In the genomic region with DNA sequence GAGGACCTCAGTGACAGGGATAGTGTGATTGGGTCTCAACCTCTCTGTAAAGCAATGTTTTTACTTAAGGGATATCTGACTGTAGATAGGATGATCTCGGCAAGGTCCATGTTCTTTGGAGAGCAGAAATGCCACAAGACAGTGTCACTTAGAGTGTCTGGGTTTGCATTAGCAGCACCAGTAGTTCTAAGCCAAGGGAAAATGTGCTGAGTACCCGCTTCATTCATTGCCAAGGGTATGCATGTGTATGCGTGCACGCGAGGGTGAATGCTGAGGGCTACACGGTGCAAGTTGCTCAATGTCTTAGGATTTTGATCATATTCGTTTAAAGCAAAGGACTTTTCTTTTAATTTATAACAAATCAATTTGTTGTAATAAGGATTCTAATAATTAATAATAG, we compare ENCODE assay signal across 9 mouse cellular contexts.
DNase-seq lines count a peak whose midpoint lies in the region; ATAC-seq and TF ChIP-seq lines count a peak whose summit lies in the region.
"Had no signal": no experiment of that assay in that cellular context is flagged by ENCODE, and none has a peak within 500 bp of the region (broad histone marks: within the 10 kb centered on the region; RNA-seq: fewer than 3 reads in every experiment).

No protein-coding gene starts in this region.

- H3K9ac ChIP-seq in neural tube, embryonic 11.5 days (ENCODE audit: low read length): peak overlapping the region; percentile 30; the same call in 1 of the 2 replicates
- H3K9ac ChIP-seq in liver, embryonic 14.5 days (replicated peaks): no peak overlapping the region

- H3K4me1 ChIP-seq in erythroblast, embryonic 14.5 days (ENCODE audit: control insufficient read depth): peaks cover 49% of the 10 kb centered on the region
- H3K4me1 ChIP-seq in neural tube, embryonic 11.5 days (ENCODE audit: control insufficient read depth, insufficient read depth, low read length): peaks cover 6% of the 10 kb centered on the region
- peaks cover 0 to 9% of the 10 kb centered on the region in 2 experiments; a peak in 2 of 4 replicates for H3K4me1 ChIP-seq in liver, embryonic 14.5 days (replicated peaks; ENCODE audit: control insufficient read depth in 2 of 2, insufficient read depth in 2 of 2, low read length in 1 of 2)

- no peak for DNase-seq in neural tube, embryonic 11.5 days (ENCODE audit: low spot score)
- DNase-seq in neural tube, embryonic 10.5 days (ENCODE audit: extremely low spot score, low spot score): no peak
- no peak for DNase-seq in liver, embryonic 14.5 days (ENCODE audit: low read depth in 3 of 3, low spot score in 3 of 3)
- no peak for DNase-seq in T-cell, adult 2 months (ENCODE audit: low spot score)
- no peak for DNase-seq in ovary, postnatal 10 days (ENCODE audit: low spot score)
- DNase-seq in ovary, postnatal 36 days (ENCODE audit: low spot score): no peak
- DNase-seq: heart, adult 2 months had no signal

- no peak for ATAC-seq in erythroblast, adult 5-6 weeks (replicated peaks; ENCODE audit: low FRiP score, poor library complexity, severe bottlenecking)
- peak; percentile 49 for ATAC-seq in neural tube, embryonic 11.5 days (ENCODE audit: insufficient read depth, low FRiP score, low TSS enrichment)
- ATAC-seq in liver, embryonic 14.5 days (ENCODE audit: insufficient read depth): no peak

- no peaks in the 10 kb centered on the region for H3K27me3 ChIP-seq in erythroblast, embryonic 14.5 days (ENCODE audit: control insufficient read depth)
- H3K27me3 ChIP-seq in neural tube, embryonic 11.5 days (ENCODE audit: control insufficient read depth, insufficient read depth, low read length): no peaks in the 10 kb centered on the region
- no peaks in the 10 kb centered on the region for H3K27me3 ChIP-seq in liver, embryonic 14.5 days (ENCODE audit: control insufficient read depth, insufficient read depth, low read length)

- no peaks in the 10 kb centered on the region for H3K9me3 ChIP-seq in erythroblast, embryonic 14.5 days (ENCODE audit: control insufficient read depth, low read length)
- no peaks in the 10 kb centered on the region for H3K9me3 ChIP-seq in neural tube, embryonic 11.5 days (ENCODE audit: control insufficient read depth, low read length)
- H3K9me3 ChIP-seq in liver, embryonic 14.5 days (ENCODE audit: control insufficient read depth, low read length): no peaks in the 10 kb centered on the region

- TF ChIP-seq EP300 in liver, embryonic 14.5 days (IDR thresholded peaks at IDR 0.05; ENCODE audit: low read depth): no peak

- peak overlapping the region; percentile 30 for H3K4me2 ChIP-seq in neural tube, embryonic 11.5 days (ENCODE audit: low read depth)
- H3K4me2 ChIP-seq in liver, embryonic 14.5 days (ENCODE audit: low read depth): peak overlapping the region; percentile 31

- no peak for TF ChIP-seq CTCF in liver, embryonic 14.5 days (IDR thresholded peaks at IDR 0.05; ENCODE audit: low read depth)

- H3K4me3 ChIP-seq in erythroblast, embryonic 14.5 days (replicated peaks): peak overlapping the region; percentile 62
- peak overlapping the region; percentile 29 for H3K4me3 ChIP-seq in neural tube, embryonic 11.5 days (ENCODE audit: low read depth, low read length)
- peak overlapping the region in 1 of 2 experiments; percentile 37; a peak in 1 of 4 replicates for H3K4me3 ChIP-seq in liver, embryonic 14.5 days (ENCODE audit: insufficient read depth in 1 of 2, low read depth in 2 of 2, low read length in 2 of 2)
- H3K4me3 ChIP-seq: heart, adult 2 months had no signal

- H3K27ac ChIP-seq in neural tube, embryonic 11.5 days (ENCODE audit: low read depth, low read length): 0 out of 2 replicates have a peak overlapping the region, but pooled peaks have one; percentile 35
- no peak overlapping the region for H3K27ac ChIP-seq in liver, embryonic 14.5 days
- H3K27ac ChIP-seq: heart, adult 2 months had no signal

- no peaks in the 10 kb centered on the region for H3K36me3 ChIP-seq in erythroblast, embryonic 14.5 days (ENCODE audit: control insufficient read depth)
- H3K36me3 ChIP-seq in neural tube, embryonic 11.5 days (ENCODE audit: control insufficient read depth, insufficient read depth, low read length): no peaks in the 10 kb centered on the region
- no peaks in the 10 kb centered on the region for H3K36me3 ChIP-seq in liver, embryonic 14.5 days (replicated peaks; ENCODE audit: control insufficient read depth, insufficient read depth, low read depth)

- WGBS in neural tube, embryonic 11.5 days: 27% methylated on average over 7 of the region's 7 CpGs
- WGBS in liver, embryonic 14.5 days (ENCODE audit: insufficient replicate concordance): 28% methylated on average over 7 of the region's 7 CpGs
